Mouse (Mus musculus): Measurements from ENCODE around the gene Slc1a2. TPM values are rescaled to one million over a fixed set of nuclear protein-coding genes. Genes with fewer than 3 reads are reported as not detected.

Gene Slc1a2
- total and polyA plus RNA-seq, 3 experiments: 0.08 TPM; not detected in 2

GRCm38 (mm10) chr2:102768267-102768666 lies 109.8 kb downstream of the Slc1a2 start:
- Histone ChIP-seq H3K4me1 (ENCODE audit: control insufficient read depth in 1 of 2, insufficient read depth in 2 of 2, low read length in 2 of 2) (peaks cover 0 to 6% of the 10 kb centered on the region in 2 experiments; a peak in 2 of 4 replicates), H3K9ac (ENCODE audit: control insufficient read depth, low read depth, low read length, poor library complexity, severe bottlenecking) (no peak overlapping the region), H3K9me3 (replicated peaks; ENCODE audit: insufficient read depth, low read length) (no peaks in the 10 kb centered on the region), H3K4me3 (ENCODE audit: control insufficient read depth in 1 of 2, insufficient read depth in 1 of 2, low read depth in 2 of 2, low read length in 2 of 2) (no peak overlapping the region), H3K36me3 (ENCODE audit: control insufficient read depth in 1 of 2, insufficient read depth in 2 of 2, low read length in 2 of 2) (peaks cover 0 to 3% of the 10 kb centered on the region in 2 experiments; a peak in 1 of 4 replicates), H3K27me3 (ENCODE audit: control insufficient read depth in 1 of 2, insufficient read depth in 2 of 2, low read length in 2 of 2) (peaks cover 0 to 2% of the 10 kb centered on the region in 2 experiments; a peak in 2 of 4 replicates), H3K79me2 (ENCODE audit: control insufficient read depth, insufficient read depth, low read length, poor library complexity) (no peaks in the 10 kb centered on the region), H3K27ac (ENCODE audit: control insufficient read depth, low read depth, low read length) (no peak overlapping the region)
- TF ChIP-seq MYB (IDR thresholded peaks at IDR 0.05; ENCODE audit: low read depth, low read length): no peak
- TF ChIP-seq TCF12 (IDR thresholded peaks at IDR 0.05; ENCODE audit: low read depth, low read length): no peak
- no peak for TF ChIP-seq USF1 (IDR thresholded peaks at IDR 0.05; ENCODE audit: low read depth, low read length)
- TF ChIP-seq ZNF384 (IDR thresholded peaks at IDR 0.05; ENCODE audit: low read depth, low read length): no peak
- TF ChIP-seq ZC3H11A (IDR thresholded peaks at IDR 0.05; ENCODE audit: low read depth, low read length): no peak
- no peak for TF ChIP-seq ELF1 (IDR thresholded peaks at IDR 0.05; ENCODE audit: low read depth, low read length)
- TF ChIP-seq MYC (IDR thresholded peaks at IDR 0.05; ENCODE audit: low read depth, low read length): no peak
- no peak for TF ChIP-seq HCFC1 (IDR thresholded peaks at IDR 0.05; ENCODE audit: low read depth, low read length)
- no peak for TF ChIP-seq MAX (IDR thresholded peaks at IDR 0.05; ENCODE audit: low read length)
- no peak for TF ChIP-seq RCOR1 (IDR thresholded peaks at IDR 0.05; ENCODE audit: low read depth, low read length)
- TF ChIP-seq GATA1 (IDR thresholded peaks at IDR 0.05; ENCODE audit: low read depth, low read length): no peak
- TF ChIP-seq SMC3 (IDR thresholded peaks at IDR 0.05; ENCODE audit: low read depth, low read length): no peak
- no peak for TF ChIP-seq CTCF (IDR thresholded peaks at IDR 0.05 in 2 of 3, conservative IDR thresholded peaks at IDR 0.05 in 1 of 3; ENCODE audit: control insufficient read depth in 1 of 3, insufficient read depth in 1 of 3, low read depth in 2 of 3, low read length in 3 of 3, poor library complexity in 1 of 3, severe bottlenecking in 1 of 3)
- no peak for DNase-seq (ENCODE audit: low read depth, low spot score)

DNA sequence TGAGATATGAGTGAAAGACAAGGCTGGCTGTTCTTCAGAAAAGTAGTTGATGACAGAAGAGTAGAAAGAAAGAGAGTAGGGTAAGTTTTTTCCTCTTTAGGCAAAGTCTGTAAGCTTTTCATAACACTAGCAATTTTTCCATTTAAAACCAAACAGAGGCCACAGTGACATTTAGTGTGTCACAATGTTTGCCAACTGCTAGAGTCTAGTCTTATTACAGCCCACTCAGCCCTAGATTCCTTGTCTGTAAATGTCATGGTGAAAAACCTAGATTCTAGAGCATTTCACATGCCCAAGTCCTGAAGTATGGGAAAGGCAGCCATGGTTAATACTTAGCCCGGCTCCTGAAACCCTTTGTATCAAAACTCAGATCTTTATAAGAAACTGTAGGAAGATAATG lies 112.8 kb downstream of the Slc1a2 start:
- H3K4me3 ChIP-seq (ENCODE audit: control insufficient read depth in 1 of 2, insufficient read depth in 1 of 2, low read depth in 2 of 2, low read length in 2 of 2): no peak overlapping the region
- H3K27ac ChIP-seq (ENCODE audit: control insufficient read depth, low read depth, low read length): no peak overlapping the region
- TF ChIP-seq E2F4 (IDR thresholded peaks at IDR 0.05; ENCODE audit: borderline replicate concordance, low read depth, low read length) (no peak), ELF1 (IDR thresholded peaks at IDR 0.05; ENCODE audit: low read depth, low read length) (no peak), ETS1 (IDR thresholded peaks at IDR 0.05; ENCODE audit: low read depth, low read length) (no peak), USF2 (IDR thresholded peaks at IDR 0.05; ENCODE audit: borderline replicate concordance in 1 of 2, insufficient read depth in 1 of 2, low read depth in 1 of 2, low read length in 2 of 2) (no peak), MXI1 (IDR thresholded peaks at IDR 0.05; ENCODE audit: low read depth, low read length) (no peak), SIN3A (IDR thresholded peaks at IDR 0.05; ENCODE audit: low read length) (no peak), EP300 (IDR thresholded peaks at IDR 0.05; ENCODE audit: low read depth in 1 of 2, low read length in 2 of 2) (no peak), ZNF384 (IDR thresholded peaks at IDR 0.05; ENCODE audit: low read depth, low read length) (no peak), POLR2AphosphoS2 (IDR thresholded peaks at IDR 0.05; ENCODE audit: low read length) (no peak), CHD1 (IDR thresholded peaks at IDR 0.05; ENCODE audit: low read depth, low read length) (no peak), RCOR1 (IDR thresholded peaks at IDR 0.05; ENCODE audit: low read depth, low read length) (no peak), POLR2AphosphoS5 (IDR thresholded peaks at IDR 0.05; ENCODE audit: borderline replicate concordance, low read depth, low read length) (no peak)
- H3K9ac ChIP-seq (ENCODE audit: control insufficient read depth, low read depth, low read length, poor library complexity, severe bottlenecking): no peak overlapping the region
- no peaks in the 10 kb centered on the region for H3K36me3 ChIP-seq (ENCODE audit: control insufficient read depth in 1 of 2, insufficient read depth in 2 of 2, low read length in 2 of 2)
- H3K27me3 ChIP-seq (ENCODE audit: control insufficient read depth in 1 of 2, insufficient read depth in 2 of 2, low read length in 2 of 2): peaks cover 2 to 7% of the 10 kb centered on the region in 2 experiments
- no peaks in the 10 kb centered on the region for H3K4me1 ChIP-seq (ENCODE audit: control insufficient read depth in 1 of 2, insufficient read depth in 2 of 2, low read length in 2 of 2)
- no peaks in the 10 kb centered on the region for H3K9me3 ChIP-seq (replicated peaks; ENCODE audit: insufficient read depth, low read length)
- no peaks in the 10 kb centered on the region for H3K79me2 ChIP-seq (ENCODE audit: control insufficient read depth, insufficient read depth, low read length, poor library complexity)
- no peak for DNase-seq (ENCODE audit: low read depth, low spot score)

Measured in MEL (cell line).